Mouse (Mus musculus): ENCODE data around the gene Cdh8.

GRCm38 (mm10) chr8:99190643-99191042 is 225.6 kb downstream of the Cdh8 start:
- TF ChIP-seq CTCF (IDR thresholded peaks at IDR 0.05; ENCODE audit: low read depth, low read length) (no peak), POLR2A (IDR thresholded peaks at IDR 0.05; ENCODE audit: borderline replicate concordance, low read depth, low read length) (no peak)

All from bone marrow macrophage, adult 2 months (primary cell).